Mouse (Mus musculus) liver, embryonic 15.5 days (tissue): ENCODE data around the gene AA986860. TPM values are rescaled to one million over a fixed set of nuclear protein-coding genes. Genes with fewer than 3 reads are reported as not detected.

Experiments used
- ATAC-seq: fragments of 200-750 bp; cut with Nextera tagmentation; 2 replicates; pipeline ENCODE4 v1.8.0; 2017; ENCODE audit warnings: moderate number of reproducible peaks, mild to moderate bottlenecking, moderate library complexity; ENCODE audit not compliant: insufficient read depth
- H3K27ac ChIP-seq: fragments of 300-500 bp; sonication (generic); replicated peaks from 2 replicates; pipeline ENCODE4 v1.5.1; 2015; ENCODE audit warnings: mild to moderate bottlenecking, inconsistent platforms
- H3K27me3 ChIP-seq: fragments of 300-500 bp; sonication (generic); 2 replicates; pipeline ENCODE4 v1.6.1; 2015; ENCODE audit warnings: mild to moderate bottlenecking, inconsistent platforms
- H3K36me3 ChIP-seq: fragments of 300-500 bp; sonication (generic); replicated peaks from 2 replicates; pipeline ENCODE4 v1.6.1; 2015; ENCODE audit warnings: moderate library complexity, mild to moderate bottlenecking, inconsistent platforms
- H3K4me1 ChIP-seq: fragments of 300-500 bp; sonication (generic); replicated peaks from 2 replicates; pipeline ENCODE4 v1.6.1; 2015; ENCODE audit warnings: inconsistent platforms
- H3K4me2 ChIP-seq: fragments of 300-500 bp; sonication (generic); 2 replicates; pipeline ENCODE4 v1.6.1; 2015; ENCODE audit warnings: moderate library complexity, mild to moderate bottlenecking, inconsistent platforms
- H3K4me3 ChIP-seq: fragments of 300-500 bp; sonication (generic); replicated peaks from 2 replicates; pipeline ENCODE4 v1.5.1; 2015; ENCODE audit warnings: mild to moderate bottlenecking, inconsistent platforms
- H3K9ac ChIP-seq: fragments of 300-500 bp; sonication (generic); 2 replicates; pipeline ENCODE4 v1.6.1; 2015; ENCODE audit warnings: moderate library complexity, mild to moderate bottlenecking, inconsistent platforms
- H3K9me3 ChIP-seq: fragments of 300-500 bp; sonication (generic); replicated peaks from 2 replicates; pipeline ENCODE4 v1.6.1; 2016; ENCODE audit warnings: inconsistent platforms
- WGBS: fragments of 180-500 bp; shearing (Covaris S2); methylation state at CpG from one replicate; pipeline ENCODE4 v1.1.7; 2015; ENCODE audit warnings: mixed read lengths; ENCODE audit not compliant: insufficient replicate concordance; 5-methylcytosine and 5-hydroxymethylcytosine counted together
- polyA plus RNA-seq: library from polyadenylated mRNA; unstranded; fragments of >200 nt; fragmentation: Nextera tagmentation; extraction: Ambion mirVana; gene quantifications from 2 replicates; pipeline ENCODE4 v1.2.1, GENCODE M21; 2015

Gene AA986860
- 7.4 and 7.8 TPM in 2 replicates for polyA plus RNA-seq

- H3K4me1 ChIP-seq, result peaks cover 71% of the 10 kb centered on the region
- peak within 1 kb of the TSS; percentile 80 for H3K4me2 ChIP-seq
- peak; percentile 95 for ATAC-seq
- no peaks in the 10 kb centered on the region for H3K9me3 ChIP-seq
- H3K36me3 ChIP-seq, result no peaks in the 10 kb centered on the region
- peak within 1 kb of the TSS; percentile 49 for H3K9ac ChIP-seq
- 16% methylated on average over 10 of the region's 10 CpGs for WGBS
- H3K27ac ChIP-seq, result peak within 1 kb of the TSS; percentile 89
- H3K4me3 ChIP-seq, result peak within 1 kb of the TSS; percentile 64
- H3K27me3 ChIP-seq, result no peaks in the 10 kb centered on the region
Observed at GRCm38 (mm10) chr1:130731741-130732337, at the start of gene AA986860. TSS of gene AA986860 (plus strand) at chr1:130731976.

GRCm38 (mm10) chr1:130683905-130684304 is 47.9 kb upstream of the AA986860 start:
- Histone ChIP-seq H3K36me3 (peaks cover 4% of the 10 kb centered on the region; the same call in 1 of the 2 replicates), H3K9ac (no peak overlapping the region), H3K9me3 (no peaks in the 10 kb centered on the region), H3K27me3 (no peaks in the 10 kb centered on the region), H3K4me2 (no peak overlapping the region), H3K4me1 (no peaks in the 10 kb centered on the region), H3K27ac (no peak overlapping the region), H3K4me3 (no peak overlapping the region)
- WGBS, result 9% methylated on average over 1 of the region's 1 CpGs
- no peak for ATAC-seq

GRCm38 (mm10) chr1:130698601-130699000 is 33.2 kb upstream of the AA986860 start:
- Histone ChIP-seq H3K4me3 (no peak overlapping the region), H3K9me3 (no peaks in the 10 kb centered on the region), H3K4me1 (no peaks in the 10 kb centered on the region), H3K4me2 (no peak overlapping the region), H3K36me3 (peaks cover 80% of the 10 kb centered on the region), H3K27ac (no peak overlapping the region), H3K27me3 (no peaks in the 10 kb centered on the region), H3K9ac (no peak overlapping the region)
- 84% methylated on average over 5 of the region's 5 CpGs for WGBS
- no peak for ATAC-seq

GRCm38 (mm10) chr1:130699937-130700633 is 31.7 kb upstream of the AA986860 start:
- ATAC-seq, result no peak
- Histone ChIP-seq H3K4me2 (no peak overlapping the region), H3K9ac (no peak overlapping the region), H3K4me3 (no peak overlapping the region), H3K36me3 (peaks cover 89% of the 10 kb centered on the region), H3K4me1 (peaks cover 5% of the 10 kb centered on the region; the same call in 1 of the 2 replicates), H3K27ac (no peak overlapping the region), H3K9me3 (no peaks in the 10 kb centered on the region), H3K27me3 (no peaks in the 10 kb centered on the region)
- 82% methylated on average over 10 of the region's 10 CpGs for WGBS

- Histone ChIP-seq H3K4me3 (no peak overlapping the region), H3K4me2 (no peak overlapping the region), H3K36me3 (peaks cover 93% of the 10 kb centered on the region), H3K27ac (no peak overlapping the region), H3K27me3 (no peaks in the 10 kb centered on the region), H3K4me1 (peaks cover 5% of the 10 kb centered on the region; the same call in 1 of the 2 replicates), H3K9me3 (no peaks in the 10 kb centered on the region), H3K9ac (no peak overlapping the region)
- no peak for ATAC-seq
- WGBS, result 92% methylated on average over 11 of the region's 11 CpGs
Observed at GRCm38 (mm10) chr1:130701976-130702375, 29.8 kb upstream of the AA986860 start.

- no peak overlapping the region for H3K27ac ChIP-seq
- no peak overlapping the region for H3K9ac ChIP-seq
- H3K27me3 ChIP-seq, result no peaks in the 10 kb centered on the region
- no peaks in the 10 kb centered on the region for H3K9me3 ChIP-seq
- 70% methylated on average over 2 of the region's 2 CpGs for WGBS
- peaks cover 5% of the 10 kb centered on the region; the same call in 1 of the 2 replicates for H3K4me1 ChIP-seq
- peaks cover 90% of the 10 kb centered on the region for H3K36me3 ChIP-seq
- no peak for ATAC-seq
- H3K4me2 ChIP-seq, result no peak overlapping the region
- no peak overlapping the region for H3K4me3 ChIP-seq
Observed at GRCm38 (mm10) chr1:130703613-130704012, 28.2 kb upstream of the AA986860 start.

GRCm38 (mm10) chr1:130710283-130711080 is 21.3 kb upstream of the AA986860 start:
- Histone ChIP-seq H3K27me3 (no peaks in the 10 kb centered on the region), H3K36me3 (peaks cover 63% of the 10 kb centered on the region), H3K27ac (no peak overlapping the region), H3K9ac (no peak overlapping the region), H3K4me1 (peaks cover 25% of the 10 kb centered on the region), H3K9me3 (no peaks in the 10 kb centered on the region), H3K4me3 (no peak overlapping the region), H3K4me2 (no peak overlapping the region)
- 85% methylated on average over 22 of the region's 22 CpGs for WGBS
- ATAC-seq, result no peak

- Histone ChIP-seq H3K27ac (no peak overlapping the region), H3K9ac (no peak overlapping the region), H3K4me1 (peaks cover 35% of the 10 kb centered on the region), H3K9me3 (no peaks in the 10 kb centered on the region), H3K27me3 (no peaks in the 10 kb centered on the region), H3K4me2 (0 out of 2 replicates have a peak overlapping the region, but pooled peaks have one; percentile 92), H3K36me3 (peaks cover 38% of the 10 kb centered on the region), H3K4me3 (no peak overlapping the region)
- ATAC-seq, result no peak
- WGBS, result 80% methylated on average over 4 of the region's 4 CpGs
Observed at GRCm38 (mm10) chr1:130714046-130714445, 17.7 kb upstream of the AA986860 start.

- H3K4me2 ChIP-seq, result peak within 1 kb of the TSS; percentile 92
- peak; percentile 87 for ATAC-seq
- H3K4me3 ChIP-seq, result peak within 1 kb of the TSS; percentile 98
- H3K4me1 ChIP-seq, result peaks cover 40% of the 10 kb centered on the region
- WGBS, result under 1% methylated on average over 38 of the region's 38 CpGs
- H3K9ac ChIP-seq, result peak within 1 kb of the TSS; percentile 89
- H3K36me3 ChIP-seq, result peaks cover 33% of the 10 kb centered on the region
- H3K27me3 ChIP-seq, result no peaks in the 10 kb centered on the region
- H3K27ac ChIP-seq, result peak within 1 kb of the TSS; percentile 93
- no peaks in the 10 kb centered on the region for H3K9me3 ChIP-seq
Observed at GRCm38 (mm10) chr1:130715561-130716217, 16.1 kb upstream of the AA986860 start, which contains the start of gene Gm29427. TSS of gene Gm29427 (minus strand) at chr1:130715799.

- ATAC-seq, result peak; percentile 23
- H3K4me3 ChIP-seq, result peak overlapping the region; percentile 98
- H3K4me2 ChIP-seq, result peak overlapping the region; percentile 92
- peak overlapping the region; percentile 93 for H3K27ac ChIP-seq
- H3K9me3 ChIP-seq, result no peaks in the 10 kb centered on the region
- H3K27me3 ChIP-seq, result no peaks in the 10 kb centered on the region
- peak overlapping the region; percentile 89 for H3K9ac ChIP-seq
- peaks cover 44% of the 10 kb centered on the region for H3K4me1 ChIP-seq
- WGBS, result under 1% methylated on average over 3 of the region's 3 CpGs
- peaks cover 32% of the 10 kb centered on the region for H3K36me3 ChIP-seq
Observed at GRCm38 (mm10) chr1:130716218-130716512, 15.6 kb upstream of the AA986860 start.
